Mouse (Mus musculus) liver, embryonic 14.5 days (tissue): ENCODE results near the gene Dapk1.

Experiments
- CTCF ChIP-seq: IDR thresholded peaks from 2 replicates; pipeline ENCODE4 v1.5.1; 2016; ENCODE audit warnings: antibody characterized with exemption, low read depth, control low read depth
- EP300 ChIP-seq: IDR thresholded peaks from 2 replicates; pipeline ENCODE4 v1.6.1; 2016; ENCODE audit warnings: antibody characterized with exemption, low read depth

GRCm38 (mm10) chr13:60678912-60679311 lies 77.2 kb downstream of the Dapk1 start:
- no peak for TF ChIP-seq CTCF
- no peak for TF ChIP-seq EP300
